Mouse (Mus musculus): ENCODE measurements around the gene Grem1. TPM values are rescaled to one million over a fixed set of nuclear protein-coding genes. Genes with fewer than 3 reads are reported as not detected.

Gene Grem1
- polyA plus RNA-seq (2014; fragmentation: Nextera tagmentation; extraction: Ambion mirVana) = 0.46 and 0.91 TPM in 2 replicates

DNA sequence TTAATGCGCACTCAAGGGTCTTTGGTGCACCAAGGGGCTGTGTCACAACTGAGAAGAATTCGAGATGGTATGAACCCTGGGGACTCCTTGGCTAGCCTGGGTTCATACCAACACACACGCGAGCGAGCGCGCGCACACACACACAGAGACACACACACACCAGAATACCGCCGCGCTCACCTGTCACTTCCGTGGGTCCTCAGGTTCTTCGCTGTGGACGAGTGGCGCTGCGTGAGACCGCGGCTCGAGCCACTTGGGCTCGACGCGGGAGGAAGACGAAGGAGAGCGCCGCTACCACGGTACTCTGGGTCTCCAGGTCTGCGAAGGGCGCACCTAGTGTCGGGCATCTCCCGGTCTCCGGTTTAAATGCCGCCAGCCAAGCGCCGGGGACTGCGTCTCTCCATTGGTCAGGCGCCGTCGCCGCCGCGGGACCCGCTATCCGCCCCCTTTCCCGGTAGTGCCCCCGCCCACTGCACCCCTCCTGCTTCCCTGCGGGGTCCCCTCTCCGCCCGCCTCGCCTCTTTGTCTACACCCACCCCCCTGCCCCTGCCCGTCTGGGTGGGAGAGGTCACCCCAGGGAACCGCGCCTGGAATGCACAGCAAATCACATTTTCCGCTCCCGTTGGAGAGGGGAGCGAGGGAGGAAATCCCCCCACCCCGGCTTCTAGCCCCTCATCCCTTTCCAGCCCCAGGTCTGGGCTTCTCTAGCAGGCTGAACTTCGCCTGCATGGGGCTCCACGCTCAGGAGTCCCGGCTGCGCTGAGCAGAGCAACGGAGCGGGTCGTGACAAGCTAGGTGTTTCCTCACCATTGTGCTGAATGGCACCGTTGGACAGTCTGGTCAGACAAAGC lies at the start of gene Grem1:
TSS of gene Grem1 (minus strand) at position 336 of the 851 bp plus-strand sequence.
- peak within 1 kb of the TSS; percentile 56; the same call in 1 of the 2 replicates for H3K9ac ChIP-seq (ENCODE audit: low read depth, low read length)
- H3K4me3 ChIP-seq (ENCODE audit: low read depth, low read length) = peak within 1 kb of the TSS; percentile 49
- peaks cover 34% of the 10 kb centered on the region for H3K27me3 ChIP-seq (ENCODE audit: control insufficient read depth, insufficient read depth, low read length)
- peaks cover 9% of the 10 kb centered on the region; the same call in 1 of the 2 replicates for H3K4me1 ChIP-seq (replicated peaks; ENCODE audit: control insufficient read depth, insufficient read depth, low read length)
- H3K27ac ChIP-seq (ENCODE audit: low read depth, low read length) = no peak within 1 kb of the TSS
- peak; percentile 66 for DNase-seq (ENCODE audit: low spot score)
- H3K36me3 ChIP-seq (ENCODE audit: control insufficient read depth, insufficient read depth, low read length) = no peaks in the 10 kb centered on the region
- no peaks in the 10 kb centered on the region for H3K9me3 ChIP-seq (ENCODE audit: control insufficient read depth, low read length)
- peak within 1 kb of the TSS; percentile 96 for H3K4me2 ChIP-seq (replicated peaks; ENCODE audit: low read depth, low read length)
- ATAC-seq (ENCODE audit: low FRiP score) = peak; percentile 79
- under 1% methylated on average over 57 of the region's 64 CpGs for WGBS

DNA sequence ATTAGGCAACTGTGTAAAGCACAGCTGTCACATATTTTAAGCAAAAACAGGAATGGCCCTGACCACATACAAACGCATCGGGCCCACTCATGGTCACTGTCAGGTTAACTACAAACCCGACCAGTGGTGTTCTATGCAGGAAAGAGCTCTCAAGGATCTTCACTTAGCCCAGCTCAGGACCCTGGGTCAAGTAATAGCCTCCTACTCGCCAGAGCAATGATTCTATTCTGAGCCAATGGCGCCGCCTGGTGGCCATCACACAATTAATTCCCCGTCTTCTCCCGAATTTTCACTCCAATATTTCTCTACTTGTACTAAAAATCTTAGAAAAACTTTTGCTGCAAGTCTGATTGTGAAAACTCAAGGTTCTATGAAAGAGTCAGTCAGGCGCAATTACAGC lies 49.2 kb upstream of the Grem1 start:
- 29% methylated on average over 9 of the region's 9 CpGs for WGBS
- Histone ChIP-seq H3K9me3 (ENCODE audit: control insufficient read depth, low read length) (no peaks in the 10 kb centered on the region), H3K27ac (ENCODE audit: low read depth, low read length) (no peak overlapping the region), H3K4me1 (replicated peaks; ENCODE audit: control insufficient read depth, insufficient read depth, low read length) (no peaks in the 10 kb centered on the region), H3K36me3 (ENCODE audit: control insufficient read depth, insufficient read depth, low read length) (no peaks in the 10 kb centered on the region), H3K9ac (ENCODE audit: low read depth, low read length) (no peak overlapping the region), H3K4me2 (replicated peaks; ENCODE audit: low read depth, low read length) (no peak overlapping the region), H3K27me3 (ENCODE audit: control insufficient read depth, insufficient read depth, low read length) (no peaks in the 10 kb centered on the region), H3K4me3 (ENCODE audit: low read depth, low read length) (no peak overlapping the region)
- DNase-seq (ENCODE audit: low spot score) = peak; percentile 83
- peak; percentile 51; the same call in 1 of the 2 replicates for ATAC-seq (ENCODE audit: low FRiP score)

DNA sequence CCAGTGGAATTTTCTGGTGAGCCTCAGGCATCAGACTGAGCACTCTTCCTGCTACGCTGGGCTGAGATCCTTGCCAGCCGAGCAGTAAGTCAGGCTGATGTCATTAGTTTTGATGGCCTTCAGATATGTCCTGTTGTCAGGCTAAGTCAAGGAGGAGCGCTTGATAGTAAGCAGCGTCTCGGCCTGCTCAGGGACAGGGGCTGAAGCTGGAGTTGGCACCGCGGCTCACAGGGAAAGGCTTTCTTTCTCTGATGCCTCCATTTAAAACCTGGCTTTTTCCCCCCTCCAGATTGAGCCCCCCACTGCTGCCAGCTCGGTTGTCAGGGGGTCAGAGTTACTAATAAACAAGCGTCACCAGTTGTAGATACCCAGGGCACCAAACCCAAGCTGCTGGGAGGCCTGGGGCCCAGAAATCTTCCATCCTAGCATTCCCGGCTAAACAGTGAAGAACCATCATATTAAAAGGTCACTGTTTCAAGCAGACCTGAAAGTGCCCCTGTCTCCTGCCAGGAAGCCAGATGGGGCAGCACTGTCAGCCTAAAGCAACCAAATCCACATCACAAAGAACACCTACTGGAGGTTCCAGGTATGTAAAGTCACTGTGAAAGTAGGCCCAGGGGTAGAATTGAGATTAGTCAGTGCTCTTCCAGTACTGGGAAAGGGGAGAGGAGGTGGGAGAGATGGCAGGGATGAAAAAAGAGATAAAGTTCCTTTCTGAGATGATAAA lies 48.6 kb upstream of the Grem1 start:
- no peak overlapping the region for H3K4me2 ChIP-seq (replicated peaks; ENCODE audit: low read depth, low read length)
- no peaks in the 10 kb centered on the region for H3K27me3 ChIP-seq (ENCODE audit: control insufficient read depth, insufficient read depth, low read length)
- H3K9me3 ChIP-seq (ENCODE audit: control insufficient read depth, low read length) = no peaks in the 10 kb centered on the region
- 60% methylated on average over 10 of the region's 10 CpGs for WGBS
- H3K4me3 ChIP-seq (ENCODE audit: low read depth, low read length) = no peak overlapping the region
- no peaks in the 10 kb centered on the region for H3K4me1 ChIP-seq (replicated peaks; ENCODE audit: control insufficient read depth, insufficient read depth, low read length)
- DNase-seq (ENCODE audit: low spot score) = no peak
- H3K36me3 ChIP-seq (ENCODE audit: control insufficient read depth, insufficient read depth, low read length) = no peaks in the 10 kb centered on the region
- H3K27ac ChIP-seq (ENCODE audit: low read depth, low read length) = no peak overlapping the region
- ATAC-seq (ENCODE audit: low FRiP score) = no peak
- H3K9ac ChIP-seq (ENCODE audit: low read depth, low read length) = no peak overlapping the region

DNA sequence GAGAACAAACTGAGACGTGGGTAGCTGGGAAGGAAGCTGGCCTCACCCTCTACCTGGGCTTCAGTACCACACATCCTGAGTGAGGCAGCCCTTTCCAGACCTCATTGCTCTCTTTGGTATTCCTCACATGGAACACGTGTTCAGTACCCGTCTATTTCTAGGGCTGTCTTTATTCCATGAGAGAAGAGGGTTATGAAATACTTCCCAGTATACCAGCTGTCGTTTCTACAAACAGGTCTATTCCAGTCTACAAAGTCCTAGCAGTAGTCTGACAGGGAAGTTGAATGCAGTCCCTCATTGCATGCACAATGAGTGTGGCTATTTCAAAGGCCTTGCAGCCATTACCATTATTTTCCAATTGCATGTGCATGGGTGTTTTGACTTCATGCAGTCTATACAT lies 47.3 kb upstream of the Grem1 start:
- H3K4me2 ChIP-seq (replicated peaks; ENCODE audit: low read depth, low read length) = no peak overlapping the region
- H3K36me3 ChIP-seq (ENCODE audit: control insufficient read depth, insufficient read depth, low read length) = no peaks in the 10 kb centered on the region
- H3K4me1 ChIP-seq (replicated peaks; ENCODE audit: control insufficient read depth, insufficient read depth, low read length) = no peaks in the 10 kb centered on the region
- ATAC-seq (ENCODE audit: low FRiP score) (no peak), DNase-seq (ENCODE audit: low spot score) (no peak)
- WGBS = 84% methylated on average over 4 of the region's 4 CpGs
- H3K9me3 ChIP-seq (ENCODE audit: control insufficient read depth, low read length) = no peaks in the 10 kb centered on the region
- H3K9ac ChIP-seq (ENCODE audit: low read depth, low read length) = no peak overlapping the region
- no peak overlapping the region for H3K4me3 ChIP-seq (ENCODE audit: low read depth, low read length)
- H3K27me3 ChIP-seq (ENCODE audit: control insufficient read depth, insufficient read depth, low read length) = no peaks in the 10 kb centered on the region
- no peak overlapping the region for H3K27ac ChIP-seq (ENCODE audit: low read depth, low read length)

DNA sequence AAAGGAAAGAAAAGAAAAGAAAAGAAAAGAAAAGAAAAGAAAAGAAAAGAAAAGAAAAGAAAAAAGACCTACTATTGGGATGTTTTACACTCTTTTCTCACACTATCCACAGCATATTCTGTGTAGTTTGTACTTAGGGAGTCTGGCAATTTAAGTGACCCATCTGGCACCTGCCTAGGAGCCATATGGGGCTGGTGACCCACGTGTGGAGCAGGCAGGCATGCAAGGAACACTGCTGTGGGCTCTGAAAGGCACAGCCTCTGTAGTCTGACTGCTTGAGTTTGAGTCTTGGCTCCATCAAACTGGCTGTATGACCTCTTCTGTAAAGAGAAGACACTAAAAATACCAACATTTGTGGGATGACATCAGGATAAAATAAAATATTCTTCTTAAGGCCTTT lies 45.3 kb upstream of the Grem1 start:
- no peak overlapping the region for H3K9ac ChIP-seq (ENCODE audit: low read depth, low read length)
- H3K27me3 ChIP-seq (ENCODE audit: control insufficient read depth, insufficient read depth, low read length) = no peaks in the 10 kb centered on the region
- ATAC-seq (ENCODE audit: low FRiP score) (no peak), DNase-seq (ENCODE audit: low spot score) (no peak)
- H3K4me1 ChIP-seq (replicated peaks; ENCODE audit: control insufficient read depth, insufficient read depth, low read length) = no peaks in the 10 kb centered on the region
- WGBS = 23% methylated on average over 1 of the region's 1 CpGs
- H3K4me3 ChIP-seq (ENCODE audit: low read depth, low read length) = no peak overlapping the region
- H3K4me2 ChIP-seq (replicated peaks; ENCODE audit: low read depth, low read length) = no peak overlapping the region
- H3K36me3 ChIP-seq (ENCODE audit: control insufficient read depth, insufficient read depth, low read length) = no peaks in the 10 kb centered on the region
- H3K27ac ChIP-seq (ENCODE audit: low read depth, low read length) = no peak overlapping the region
- no peaks in the 10 kb centered on the region for H3K9me3 ChIP-seq (ENCODE audit: control insufficient read depth, low read length)

DNA sequence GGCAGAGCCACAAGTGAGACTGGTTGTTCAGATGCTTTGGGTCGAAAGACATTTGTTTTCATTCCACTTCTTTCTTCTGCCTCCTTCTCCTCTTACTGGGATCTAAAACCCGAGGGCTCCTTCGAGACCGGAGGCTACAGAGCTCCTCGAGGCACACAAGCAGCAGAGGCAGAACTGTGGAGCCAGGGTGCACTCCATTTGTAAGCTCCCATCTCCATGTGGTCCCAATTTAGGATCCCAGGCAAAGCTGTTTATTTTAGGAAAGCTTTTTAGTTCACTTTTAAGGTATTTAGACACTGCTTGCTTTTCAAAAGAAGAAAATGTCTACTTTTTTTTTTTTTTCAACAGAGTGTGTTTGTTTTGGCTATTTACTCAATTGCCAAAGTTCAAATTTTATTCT lies 42.4 kb upstream of the Grem1 start:
- no peaks in the 10 kb centered on the region for H3K9me3 ChIP-seq (ENCODE audit: control insufficient read depth, low read length)
- 65% methylated on average over 5 of the region's 5 CpGs for WGBS

DNA sequence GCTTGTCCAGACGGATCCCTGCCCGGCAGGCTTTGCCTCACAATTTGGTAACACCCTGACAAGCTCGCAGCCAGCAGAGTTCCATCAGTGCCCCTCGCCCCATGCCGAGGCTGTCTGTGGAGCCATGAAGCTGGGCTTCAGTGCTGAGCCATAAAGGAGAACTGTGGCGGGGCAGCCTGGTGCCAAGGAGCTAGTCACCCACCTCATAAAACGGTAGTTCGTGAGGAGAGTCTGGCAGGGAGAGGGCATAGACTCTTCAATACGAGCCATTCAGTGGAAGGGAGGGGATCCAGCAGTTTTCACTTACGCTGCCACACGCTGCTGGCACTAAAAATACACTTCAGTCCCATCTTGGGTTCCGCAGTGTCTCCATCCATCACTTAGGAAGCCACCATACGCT lies 40.2 kb upstream of the Grem1 start:
- Histone ChIP-seq H3K9ac (ENCODE audit: low read depth, low read length) (no peak overlapping the region), H3K36me3 (ENCODE audit: control insufficient read depth, insufficient read depth, low read length) (no peaks in the 10 kb centered on the region), H3K27me3 (ENCODE audit: control insufficient read depth, insufficient read depth, low read length) (no peaks in the 10 kb centered on the region), H3K27ac (ENCODE audit: low read depth, low read length) (no peak overlapping the region), H3K9me3 (ENCODE audit: control insufficient read depth, low read length) (no peaks in the 10 kb centered on the region), H3K4me2 (replicated peaks; ENCODE audit: low read depth, low read length) (no peak overlapping the region), H3K4me3 (ENCODE audit: low read depth, low read length) (no peak overlapping the region), H3K4me1 (replicated peaks; ENCODE audit: control insufficient read depth, insufficient read depth, low read length) (no peaks in the 10 kb centered on the region)
- DNase-seq (ENCODE audit: low spot score) (no peak), ATAC-seq (ENCODE audit: low FRiP score) (no peak)
- 84% methylated on average over 13 of the region's 13 CpGs for WGBS

More for the DNA sequence above, 42.4 kb upstream of the Grem1 start:
- H3K4me1 ChIP-seq (replicated peaks; ENCODE audit: control insufficient read depth, insufficient read depth, low read length) = no peaks in the 10 kb centered on the region
- no peak overlapping the region for H3K4me2 ChIP-seq (replicated peaks; ENCODE audit: low read depth, low read length)
- H3K27me3 ChIP-seq (ENCODE audit: control insufficient read depth, insufficient read depth, low read length) = no peaks in the 10 kb centered on the region
- no peak overlapping the region for H3K9ac ChIP-seq (ENCODE audit: low read depth, low read length)
- H3K27ac ChIP-seq (ENCODE audit: low read depth, low read length) = no peak overlapping the region
- H3K36me3 ChIP-seq (ENCODE audit: control insufficient read depth, insufficient read depth, low read length) = no peaks in the 10 kb centered on the region
- no peak for ATAC-seq (ENCODE audit: low FRiP score)
- no peak overlapping the region for H3K4me3 ChIP-seq (ENCODE audit: low read depth, low read length)
- no peak for DNase-seq (ENCODE audit: low spot score)

DNA sequence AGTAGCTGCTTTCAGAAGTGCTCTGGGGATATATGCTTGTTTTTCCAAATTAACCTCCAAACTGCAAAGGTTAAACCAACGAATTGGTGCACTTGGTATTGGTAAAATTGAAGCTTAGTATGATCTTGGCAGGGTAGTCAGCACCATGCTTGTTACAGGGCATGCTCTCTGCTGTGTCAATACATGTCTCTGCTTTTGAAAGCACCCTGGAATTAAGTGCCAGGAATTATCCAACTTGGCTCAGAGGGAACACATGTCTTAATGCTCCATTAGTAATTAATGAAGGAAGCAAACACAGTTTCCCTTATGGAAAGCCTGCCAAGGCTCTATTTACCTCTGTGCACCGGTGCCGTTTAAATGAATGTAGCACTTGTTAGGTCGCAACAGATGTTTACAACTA lies 36.7 kb upstream of the Grem1 start:
- no peaks in the 10 kb centered on the region for H3K36me3 ChIP-seq (ENCODE audit: control insufficient read depth, insufficient read depth, low read length)
- no peaks in the 10 kb centered on the region for H3K27me3 ChIP-seq (ENCODE audit: control insufficient read depth, insufficient read depth, low read length)
- WGBS = 78% methylated on average over 4 of the region's 4 CpGs
- no peak for ATAC-seq (ENCODE audit: low FRiP score)
- DNase-seq (ENCODE audit: low spot score) = no peak
- no peaks in the 10 kb centered on the region for H3K9me3 ChIP-seq (ENCODE audit: control insufficient read depth, low read length)
- no peak overlapping the region for H3K9ac ChIP-seq (ENCODE audit: low read depth, low read length)
- no peak overlapping the region for H3K4me3 ChIP-seq (ENCODE audit: low read depth, low read length)
- no peaks in the 10 kb centered on the region for H3K4me1 ChIP-seq (replicated peaks; ENCODE audit: control insufficient read depth, insufficient read depth, low read length)
- H3K4me2 ChIP-seq (replicated peaks; ENCODE audit: low read depth, low read length) = no peak overlapping the region
- H3K27ac ChIP-seq (ENCODE audit: low read depth, low read length) = no peak overlapping the region
